Mouse (Mus musculus) olfactory bulb, adult 2 months (tissue): ENCODE measurements around the gene Gm20696.

Experiments
- CTCF ChIP-seq: fragments of 200-500 bp; IDR thresholded peaks from 2 replicates; pipeline ENCODE4 v1.5.1; 2012; ENCODE audit warnings: low read depth, mild to moderate bottlenecking, low read length, moderate library complexity; ENCODE audit not compliant: insufficient read depth
- POLR2A ChIP-seq: fragments of 200-500 bp; IDR thresholded peaks from 2 replicates; pipeline ENCODE4 v1.6.1; 2012; ENCODE audit warnings: mild to moderate bottlenecking, low read depth, low read length, moderate library complexity; ENCODE audit not compliant: insufficient read depth

GRCm38 (mm10) chr6:99314746-99315145 is 351.9 kb downstream of the Gm20696 start:
- TF ChIP-seq POLR2A (no peak), CTCF (no peak)
